In genomic region chr1:167271304-167271703, GRCm38 (mm10) we compare ENCODE assay signal across 8 mouse cellular contexts. TPM values are rescaled to one million over a fixed set of nuclear protein-coding genes. Genes with fewer than 3 reads are reported as not detected.
A peak's percentile ranks its signal among the peaks of the same experiment; 100 is the strongest.
DNase-seq lines count a peak whose midpoint lies in the region; ATAC-seq and TF ChIP-seq lines count a peak whose summit lies in the region.

No protein-coding gene starts in this region.

- H3K9ac ChIP-seq in heart, embryonic 14.5 days (ENCODE audit: low read length) = peak overlapping the region; percentile 14; the same call in 1 of the 2 replicates
- H3K9ac ChIP-seq in ES-Bruce4 (ENCODE audit: low read depth, poor library complexity, severe bottlenecking) = peak overlapping the region; percentile 25; the same call in 1 of the 2 replicates
- H3K9ac ChIP-seq in liver, embryonic 13.5 days = peak overlapping the region; percentile 66

- no peak for ATAC-seq in heart, embryonic 14.5 days (ENCODE audit: insufficient number of reproducible peaks, insufficient read depth, low FRiP score, low read depth)
- peak; percentile 87 for ATAC-seq in liver, embryonic 13.5 days (ENCODE audit: low read depth)

- DNase-seq in heart, postnatal 14 days = no peak
- DNase-seq in forebrain, embryonic 10.5 days (ENCODE audit: extremely low spot score, low spot score) = no peak
- DNase-seq in liver, embryonic 13.5 days = peak; percentile 56
- DNase-seq in adrenal gland, postnatal 25 days = no peak
- DNase-seq in right cerebral cortex, postnatal 14 days = no peak
- DNase-seq in right cerebral cortex, postnatal 25 days = no peak

- no peak for TF ChIP-seq CTCF in ES-Bruce4 (IDR thresholded peaks at IDR 0.05; ENCODE audit: low read depth, low read length)

- no peak for TF ChIP-seq EP300 in ES-Bruce4 (IDR thresholded peaks at IDR 0.05; ENCODE audit: insufficient read depth, low read depth, low read length)

- no peak for TF ChIP-seq POLR2A in ES-Bruce4 (IDR thresholded peaks at IDR 0.05; ENCODE audit: insufficient read depth, low read length)

- peaks cover 44 to 63% of the 10 kb centered on the region in 2 experiments for H3K4me1 ChIP-seq in heart, embryonic 14.5 days (ENCODE audit: control insufficient read depth in 2 of 2, insufficient read depth in 2 of 2, low read length in 2 of 2)
- H3K4me1 ChIP-seq in ES-Bruce4 (ENCODE audit: control insufficient read depth, insufficient read depth, low read length) = peaks cover 22% of the 10 kb centered on the region
- H3K4me1 ChIP-seq in forebrain, embryonic 10.5 days = peaks cover 75% of the 10 kb centered on the region
- peaks cover 80% of the 10 kb centered on the region for H3K4me1 ChIP-seq in liver, embryonic 13.5 days (replicated peaks)

- H3K4me3 ChIP-seq in heart, embryonic 14.5 days (ENCODE audit: control insufficient read depth in 1 of 2, insufficient read depth in 1 of 2, low read depth in 1 of 2, low read length in 2 of 2) = no peak overlapping the region
- H3K4me3 ChIP-seq in ES-Bruce4 (ENCODE audit: low read depth, low read length) = peak overlapping the region; percentile 33
- H3K4me3 ChIP-seq in forebrain, embryonic 10.5 days = no peak overlapping the region
- peak overlapping the region; percentile 26 for H3K4me3 ChIP-seq in liver, embryonic 13.5 days (replicated peaks)

- WGBS in heart, embryonic 14.5 days = 33% methylated on average over 4 of the region's 4 CpGs
- 40% methylated on average over 4 of the region's 4 CpGs for WGBS in forebrain, embryonic 10.5 days
- 9% methylated on average over 4 of the region's 4 CpGs for WGBS in liver, embryonic 13.5 days (ENCODE audit: insufficient replicate concordance)

- no peaks in the 10 kb centered on the region for H3K9me3 ChIP-seq in heart, embryonic 14.5 days (ENCODE audit: control insufficient read depth, low read length)
- H3K9me3 ChIP-seq in ES-Bruce4 (replicated peaks; ENCODE audit: control insufficient read depth, insufficient read depth, low read length, poor library complexity, severe bottlenecking) = no peaks in the 10 kb centered on the region
- no peaks in the 10 kb centered on the region for H3K9me3 ChIP-seq in forebrain, embryonic 10.5 days
- H3K9me3 ChIP-seq in liver, embryonic 13.5 days (replicated peaks) = no peaks in the 10 kb centered on the region

- peak overlapping the region in 1 of 2 experiments; percentile 96; a peak in 2 of 4 replicates for H3K27ac ChIP-seq in heart, embryonic 14.5 days (replicated peaks in 1 of 2; ENCODE audit: control insufficient read depth in 1 of 2, insufficient read depth in 1 of 2, low read depth in 2 of 2, low read length in 2 of 2)
- H3K27ac ChIP-seq in ES-Bruce4 (ENCODE audit: insufficient read depth, low read length) = peak overlapping the region; percentile 92
- peak overlapping the region; percentile 54; the same call in 1 of the 2 replicates for H3K27ac ChIP-seq in forebrain, embryonic 10.5 days
- H3K27ac ChIP-seq in liver, embryonic 13.5 days = peak overlapping the region; percentile 88

- H3K36me3 ChIP-seq in heart, embryonic 14.5 days (ENCODE audit: control insufficient read depth, insufficient read depth, low read length) = no peaks in the 10 kb centered on the region
- no peaks in the 10 kb centered on the region for H3K36me3 ChIP-seq in ES-Bruce4 (ENCODE audit: control insufficient read depth, insufficient read depth, low read length, poor library complexity, severe bottlenecking)
- H3K36me3 ChIP-seq in forebrain, embryonic 10.5 days (replicated peaks) = peaks cover 38% of the 10 kb centered on the region
- 0 out of 2 replicates have a peak, but pooled peaks cover 3% of the 10 kb centered on the region for H3K36me3 ChIP-seq in liver, embryonic 13.5 days

- H3K27me3 ChIP-seq in heart, embryonic 14.5 days (ENCODE audit: control insufficient read depth, insufficient read depth, low read length) = no peaks in the 10 kb centered on the region
- no peaks in the 10 kb centered on the region for H3K27me3 ChIP-seq in ES-Bruce4 (ENCODE audit: control insufficient read depth, insufficient read depth, low read length, poor library complexity, severe bottlenecking)
- no peaks in the 10 kb centered on the region for H3K27me3 ChIP-seq in forebrain, embryonic 10.5 days (ENCODE audit: poor library complexity, severe bottlenecking)
- H3K27me3 ChIP-seq in liver, embryonic 13.5 days = no peaks in the 10 kb centered on the region

- peak overlapping the region; percentile 64; the same call in 1 of the 2 replicates for H3K4me2 ChIP-seq in heart, embryonic 14.5 days (ENCODE audit: low read length)
- H3K4me2 ChIP-seq in liver, embryonic 13.5 days = peak overlapping the region; percentile 56

- intact Hi-C loops in heart, postnatal 14 days (cut with DNase I) = no loop called here

RNA-seq across cellular contexts. Expression of gene Uck2, which starts 13.8 kb away (rescaled TPM):
- 39.2 TPM in 2 replicates for polyA plus RNA-seq in heart, embryonic 14.5 days (2014; fragmentation: Nextera tagmentation; extraction: Ambion mirVana)
- 10 to 100 TPM; 47.3 to 54.5 TPM for total RNA-seq in heart, postnatal 14 days (2021)
- 255 and 287 TPM in 2 replicates for polyA plus RNA-seq in ES-Bruce4 (2011; ENCODE audit: insufficient read depth, insufficient read length, low read depth, missing spikeins)
- polyA plus RNA-seq in forebrain, embryonic 10.5 days (2016; fragmentation: Nextera tagmentation; extraction: Ambion mirVana) = 135 TPM in 2 replicates
- 67.1 and 82.5 TPM in 2 replicates for polyA plus RNA-seq in liver, embryonic 13.5 days (2015; fragmentation: Nextera tagmentation; extraction: Ambion mirVana)
- 47.5 and 53.1 TPM in 2 replicates for total RNA-seq in adrenal gland, postnatal 25 days (2021)

RNA-seq across cellular contexts. Expression of gene Tmco1, which starts 36.9 kb away (rescaled TPM):
- polyA plus RNA-seq in heart, embryonic 14.5 days (2014; fragmentation: Nextera tagmentation; extraction: Ambion mirVana) = 85.6 and 90.1 TPM in 2 replicates
- 10 to 100 TPM; 80.6 to 86.5 TPM for total RNA-seq in heart, postnatal 14 days (2021)
- polyA plus RNA-seq in ES-Bruce4 (2011; ENCODE audit: insufficient read depth, insufficient read length, low read depth, missing spikeins) = 43.7 and 46.1 TPM in 2 replicates
- 73.4 and 77.1 TPM in 2 replicates for polyA plus RNA-seq in forebrain, embryonic 10.5 days (2016; fragmentation: Nextera tagmentation; extraction: Ambion mirVana)
- 69.9 and 84.5 TPM in 2 replicates for polyA plus RNA-seq in liver, embryonic 13.5 days (2015; fragmentation: Nextera tagmentation; extraction: Ambion mirVana)
- total RNA-seq in adrenal gland, postnatal 25 days (2021) = 151 and 164 TPM in 2 replicates

Comparison
In these comparisons a context has a peak if more than half of its experiments do, and no peak if none do; other contexts are left out.
1. H3K4me3 ChIP-seq: peak in ES-Bruce4 (single experiment) and liver, embryonic 13.5 days (single experiment); none in heart, embryonic 14.5 days (0 of 2) and forebrain, embryonic 10.5 days (single experiment).
2. H3K9ac ChIP-seq: peak in every context shown above with its lines; median percentile 66 in liver, embryonic 13.5 days; 25 in ES-Bruce4; 14 in heart, embryonic 14.5 days.